Mouse (Mus musculus): Measurements from ENCODE around the gene Angptl2. TPM values are rescaled to one million over a fixed set of nuclear protein-coding genes. Genes with fewer than 3 reads are reported as not detected.

Angptl2 gene
- total RNA-seq, 2 experiments from 2014 or later, result 64.2 to 68.7 TPM

DNA sequence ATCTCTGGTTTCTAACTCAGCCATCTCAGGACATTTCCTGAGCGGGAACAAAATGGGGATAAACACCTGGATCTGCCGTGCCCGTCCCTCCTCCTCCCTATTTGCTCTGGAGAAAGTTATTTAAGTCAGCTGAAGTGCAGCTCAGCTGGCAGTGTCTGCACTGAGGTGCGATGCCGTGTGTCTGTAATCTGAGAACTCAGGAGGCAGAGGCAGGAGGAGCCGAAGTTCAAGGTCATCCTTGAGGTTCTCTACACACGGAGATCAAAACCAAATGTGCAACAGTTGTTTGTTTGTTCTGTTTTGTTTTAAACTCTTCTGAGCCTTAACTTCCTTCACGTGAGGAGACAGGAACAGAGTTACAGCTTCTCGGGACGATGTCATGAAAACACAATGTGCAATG is 14.8 kb downstream of the Angptl2 start:
- DNase-seq, result no peak

DNA sequence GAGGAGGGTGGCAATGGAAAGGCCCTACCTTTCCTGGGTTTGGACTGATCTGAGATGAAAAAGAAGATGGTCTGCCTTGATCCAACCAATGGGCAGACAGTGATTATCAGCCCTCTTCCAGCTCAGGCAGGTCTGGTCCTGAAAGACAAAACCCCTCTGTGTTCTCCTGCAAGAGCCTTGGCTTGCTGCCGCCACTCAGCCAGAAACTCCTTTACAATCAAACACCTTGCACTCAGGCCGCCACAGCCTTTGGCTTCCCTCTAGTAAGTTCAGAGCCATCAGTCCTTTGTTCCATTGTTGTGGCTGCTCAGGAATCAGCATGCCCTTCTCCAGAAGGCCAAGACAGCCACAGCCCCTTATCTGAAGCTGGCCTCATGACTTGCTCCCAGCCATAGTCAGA is 15.9 kb downstream of the Angptl2 start:
- DNase-seq, result no peak

GRCm38 (mm10) chr2:33232782-33233570 is 17.1 kb downstream of the Angptl2 start:
- DNase-seq, result no peak

GRCm38 (mm10) chr2:33233856-33234255 is 18.0 kb downstream of the Angptl2 start:
- DNase-seq, result no peak

GRCm38 (mm10) chr2:33234848-33235247 is 19.0 kb downstream of the Angptl2 start:
- DNase-seq, result no peak

DNA sequence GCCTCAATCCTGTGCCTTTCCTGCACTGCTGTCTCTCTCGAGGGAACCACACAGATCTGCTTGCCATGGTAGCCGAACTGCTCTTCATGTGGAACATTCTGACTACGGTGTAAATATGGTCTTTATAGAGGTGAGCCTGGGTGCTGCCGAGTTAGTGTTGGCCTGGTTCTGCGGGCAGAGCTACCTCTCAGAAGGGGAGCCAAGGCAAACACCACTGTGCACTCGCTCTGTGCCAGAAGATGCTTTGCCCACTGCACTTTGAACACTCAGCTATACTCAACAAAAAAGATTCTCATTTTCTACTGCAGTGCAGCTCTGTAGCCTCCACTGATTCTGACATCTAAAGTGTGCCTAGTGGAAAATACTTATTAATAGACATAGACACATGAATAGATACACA is 21.7 kb downstream of the Angptl2 start:
- no peak for DNase-seq

GRCm38 (mm10) chr2:33244880-33245279 is 29.0 kb downstream of the Angptl2 start:
- no peak for DNase-seq

DNA sequence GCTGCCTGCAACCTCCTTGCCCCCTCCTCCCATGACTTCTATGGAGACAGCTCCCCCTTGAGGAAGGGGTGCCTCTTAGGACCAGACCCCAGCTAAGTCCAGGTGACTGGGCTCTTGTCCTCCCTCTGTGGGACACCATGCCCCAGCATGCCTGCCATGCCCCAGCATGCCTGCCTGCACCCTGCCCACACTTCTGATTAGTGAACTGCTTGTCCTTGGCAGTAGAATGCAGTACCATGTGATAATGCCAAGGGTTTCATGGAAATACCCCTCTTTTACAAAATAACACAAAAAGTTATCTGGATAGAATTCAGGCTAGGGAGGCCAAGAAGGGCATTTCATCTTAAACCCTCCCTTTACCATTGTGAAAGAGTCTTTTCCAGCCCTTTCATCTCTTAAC is 29.5 kb downstream of the Angptl2 start:
- no peak for DNase-seq

DNA sequence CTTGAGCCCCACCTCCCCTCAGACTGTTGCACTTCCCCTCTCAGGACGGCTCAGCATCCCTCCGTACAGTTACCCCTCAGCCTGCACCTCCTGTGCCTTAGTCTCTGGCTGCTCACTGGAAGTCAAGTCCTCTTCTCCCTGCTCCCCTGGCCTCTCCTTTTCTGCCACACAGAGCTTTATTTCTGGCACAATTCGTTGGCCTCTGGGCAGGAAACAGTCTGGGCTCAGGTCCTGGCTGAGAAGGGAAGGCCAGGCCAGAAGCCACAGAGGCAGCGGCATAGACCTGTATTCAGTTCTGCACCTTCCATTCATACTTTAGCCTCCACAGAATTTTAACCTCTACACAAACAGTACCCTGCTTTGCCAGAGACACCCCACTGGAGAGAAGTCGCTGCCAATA is 31.0 kb downstream of the Angptl2 start:
- DNase-seq, result peak; percentile 50

- DNase-seq, result no peak
Measured at GRCm38 (mm10) chr2:33248549-33248948, 32.7 kb downstream of the Angptl2 start.

- no peak for DNase-seq
Measured at GRCm38 (mm10) chr2:33249922-33250633, 34.2 kb downstream of the Angptl2 start.

DNA sequence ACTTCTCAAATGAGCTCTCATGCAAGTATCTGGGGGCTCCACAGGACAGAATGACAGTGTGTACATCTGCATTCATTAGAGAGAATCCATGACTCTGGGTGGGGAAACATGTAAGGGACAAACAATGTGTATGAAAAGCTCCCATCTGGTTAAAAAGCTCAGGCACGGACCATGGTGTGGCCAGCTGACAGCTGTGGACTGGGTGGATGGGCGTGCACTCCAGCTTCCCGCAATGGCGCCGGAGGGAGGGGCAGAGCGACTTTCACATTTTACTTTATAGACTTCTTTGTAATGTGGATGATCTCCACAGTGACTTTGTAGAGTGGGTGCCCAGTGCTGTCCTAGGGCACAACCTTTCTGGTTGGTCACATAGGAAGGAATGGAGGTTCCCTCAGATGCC is 36.9 kb downstream of the Angptl2 start:
- no peak for DNase-seq

GRCm38 (mm10) chr2:33253572-33254190 is 37.8 kb downstream of the Angptl2 start:
- DNase-seq, result no peak

GRCm38 (mm10) chr2:33254318-33254985 is 38.6 kb downstream of the Angptl2 start:
- DNase-seq, result no peak

DNA sequence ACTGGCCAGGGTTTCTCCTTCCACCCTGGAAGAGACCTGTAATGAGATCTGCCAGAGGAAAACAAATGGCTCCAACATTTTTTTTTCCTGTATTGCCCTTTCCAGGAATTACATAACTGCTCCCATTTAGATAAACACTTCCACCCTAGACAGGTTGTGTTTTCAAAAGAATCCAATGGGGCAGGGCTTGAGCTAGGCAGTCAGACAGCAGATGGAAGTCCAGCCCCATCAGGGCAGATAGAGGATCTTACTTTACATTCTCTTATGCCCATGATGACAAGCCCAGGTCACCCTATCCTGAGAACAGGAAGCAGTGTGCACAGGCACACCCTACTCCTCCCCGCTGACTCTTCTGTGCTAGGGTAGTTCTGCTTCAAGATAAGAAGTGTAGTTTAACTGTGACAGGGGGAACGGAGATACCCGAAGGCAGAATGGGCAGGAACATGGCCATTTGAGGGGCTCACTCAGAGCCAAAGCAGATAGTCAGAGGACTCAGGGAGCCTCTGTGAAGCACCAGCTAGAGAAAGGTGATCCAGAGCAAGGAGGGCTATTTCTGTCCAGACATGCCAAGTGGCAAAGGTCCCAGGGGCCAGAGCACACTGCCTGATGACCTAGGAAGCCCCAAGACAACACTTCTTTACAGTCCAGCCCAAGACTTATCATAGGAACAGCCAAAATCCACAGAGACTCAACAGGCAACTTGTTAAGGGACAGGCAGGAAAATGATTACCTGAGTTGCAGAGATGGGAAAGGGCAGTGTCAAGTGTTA is 41.1 kb downstream of the Angptl2 start:
- DNase-seq, result peak; percentile 54

DNA sequence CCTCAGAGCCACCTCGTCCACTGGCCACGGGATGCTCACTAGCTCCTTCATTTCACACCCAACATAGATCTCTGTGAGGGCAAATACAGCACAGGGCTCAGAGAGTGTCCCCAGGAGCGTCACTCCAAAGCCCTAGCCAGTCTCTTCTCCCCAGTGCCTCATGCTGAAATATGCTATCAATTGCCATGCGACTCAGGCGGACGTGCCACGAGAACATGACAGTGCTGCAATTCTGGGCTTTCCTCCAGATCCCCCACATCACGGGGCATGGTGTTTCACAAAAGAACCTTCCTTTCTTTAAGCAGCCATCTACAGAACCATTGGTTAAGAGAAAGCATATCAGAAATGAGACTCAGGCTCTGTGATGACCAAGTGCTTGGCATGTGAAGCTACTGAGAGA is 44.9 kb downstream of the Angptl2 start:
- no peak for DNase-seq

- DNase-seq, result no peak
Measured at GRCm38 (mm10) chr2:33261475-33261874, 45.6 kb downstream of the Angptl2 start.

DNA sequence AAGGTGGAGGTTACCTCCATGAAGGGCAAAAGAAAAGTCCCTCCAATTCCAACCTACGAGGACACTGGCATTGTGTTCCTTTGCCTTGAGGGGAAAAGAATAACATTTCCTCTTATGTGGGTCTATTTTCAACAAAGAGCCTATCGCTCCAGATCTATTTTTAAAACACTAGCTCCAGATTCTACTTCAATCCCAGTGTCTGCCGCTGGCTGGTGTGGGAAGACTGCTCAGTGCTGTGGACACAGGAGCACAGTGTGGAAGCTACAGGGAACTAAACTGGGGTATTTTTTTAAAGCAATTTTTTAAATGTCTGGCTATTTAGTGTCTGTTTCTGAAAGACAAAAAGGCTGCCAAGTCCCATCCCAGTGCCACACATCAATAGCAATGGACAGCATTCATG is 49.9 kb downstream of the Angptl2 start:
- DNase-seq, result no peak

DNA sequence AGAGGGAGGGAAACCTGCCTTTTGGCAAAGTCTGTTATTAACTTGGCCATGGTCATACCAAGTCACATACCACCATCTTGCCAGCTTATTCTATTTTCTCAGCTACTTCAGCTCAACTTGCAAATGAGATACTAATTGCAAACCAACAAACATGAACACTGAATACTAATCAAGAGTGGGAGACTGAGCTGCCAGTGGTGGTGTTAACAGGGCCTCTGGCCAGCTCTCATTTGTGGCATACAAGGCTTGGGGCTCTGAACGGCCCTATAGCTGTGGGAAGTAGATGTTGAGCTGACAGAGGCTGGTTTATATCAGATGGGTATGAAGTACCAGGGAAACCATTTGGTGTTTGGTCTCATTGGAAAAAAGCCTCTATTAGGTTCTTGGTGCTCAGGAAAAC is 51.2 kb downstream of the Angptl2 start:
- DNase-seq, result no peak

DNA sequence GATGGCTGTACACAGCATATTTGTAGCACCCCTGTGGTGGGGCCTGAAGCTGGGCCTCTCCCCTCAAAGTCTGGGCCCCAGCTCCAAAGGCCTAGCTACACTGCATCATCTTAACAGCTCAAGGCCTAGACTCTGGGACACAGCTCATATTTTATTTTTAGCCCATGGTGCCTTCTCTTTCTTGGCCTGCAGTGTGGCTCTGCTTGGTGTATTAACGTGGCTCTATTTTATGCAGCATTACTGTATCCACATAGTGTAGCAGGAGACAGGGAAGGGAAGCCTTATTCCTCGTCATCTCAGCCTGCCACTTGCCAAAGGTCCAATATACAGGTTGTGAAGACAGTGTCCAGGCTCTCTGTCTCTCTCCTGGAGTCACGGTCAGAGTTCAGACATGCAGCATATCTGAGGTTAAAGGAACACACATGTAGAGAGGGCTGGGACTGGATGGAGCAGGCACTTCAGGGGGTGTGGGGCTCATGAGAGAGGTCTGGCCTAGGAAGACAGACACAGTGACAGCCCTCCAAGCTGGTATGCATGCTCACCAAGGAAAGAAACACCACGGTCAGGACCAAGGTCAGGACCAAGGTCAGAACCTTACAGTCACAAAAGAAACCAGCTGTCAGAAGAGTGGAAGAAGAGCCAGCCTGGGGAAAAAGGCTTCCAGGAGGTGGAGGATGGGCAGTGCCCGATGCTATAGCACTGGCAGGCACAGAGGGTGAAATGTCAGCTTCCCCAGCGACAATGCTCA is 52.7 kb downstream of the Angptl2 start:
- DNase-seq, result peak; percentile 28

DNA sequence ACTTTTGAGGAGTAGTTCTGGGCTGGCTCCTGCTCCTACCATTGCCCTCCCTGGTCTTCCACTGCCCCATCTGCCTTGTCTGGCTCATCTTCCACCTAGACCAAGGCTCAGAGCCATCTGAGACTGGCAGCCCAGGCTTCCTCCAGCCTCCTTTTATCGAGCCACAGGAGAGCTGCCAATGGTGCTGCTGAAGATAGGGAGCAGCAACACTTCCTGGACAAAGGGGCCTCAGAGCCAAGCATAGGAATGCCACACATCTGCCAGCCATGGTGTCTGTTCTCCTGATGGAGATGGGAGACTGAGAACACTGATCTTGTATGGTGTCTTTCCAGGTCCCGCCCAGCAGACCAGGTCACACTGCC is 53.2 kb downstream of the Angptl2 start:
- peak; percentile 12 for DNase-seq
